17 mouse cellular contexts compared by ENCODE assay signal in the genomic region with DNA sequence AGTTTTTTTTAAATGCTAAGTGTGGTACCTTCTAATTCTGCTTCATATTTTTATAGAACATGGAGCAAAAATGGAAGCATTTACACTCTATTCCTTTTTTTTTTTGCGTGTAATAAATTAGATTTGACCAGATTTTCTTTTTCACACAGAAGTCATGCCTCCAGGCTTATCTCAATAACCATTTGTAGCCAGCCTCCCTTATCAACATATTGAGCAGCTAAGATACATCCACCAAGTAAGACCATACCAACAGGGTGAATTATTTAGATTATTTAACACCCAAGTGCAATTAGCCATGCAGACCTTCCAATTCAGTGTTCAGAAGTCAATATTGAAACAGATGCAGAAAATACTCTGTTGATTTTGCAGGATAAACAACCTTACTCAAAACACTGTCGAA.
"Had no signal": no experiment of that assay in that cellular context is flagged by ENCODE, and none has a peak within 500 bp of the region (broad histone marks: within the 10 kb centered on the region; RNA-seq: fewer than 3 reads in every experiment).

No protein-coding gene starts in this region.

- H3K27ac ChIP-seq: liver, embryonic 13.5 days; lung, embryonic 15.5 days; macrophage; midbrain, embryonic 12.5 days; neural tube, embryonic 13.5 days; neural tube, embryonic 15.5 days had no signal

- DNase-seq: liver, embryonic 13.5 days; lung, adult 2 months; lung, postnatal 14 days; midbrain, embryonic 14.5 days; retina, postnatal 1 day; right cerebral cortex, adult 18-20 months; right cerebral cortex, postnatal 25 days; right cerebral cortex, postnatal 4 days; thymus, postnatal 36 days had no signal

- H3K27me3 ChIP-seq: liver, embryonic 13.5 days; lung, embryonic 15.5 days; midbrain, embryonic 12.5 days; neural tube, embryonic 13.5 days; neural tube, embryonic 15.5 days had no signal

- H3K9me3 ChIP-seq: liver, embryonic 13.5 days; lung, embryonic 15.5 days; midbrain, embryonic 12.5 days; neural tube, embryonic 13.5 days; neural tube, embryonic 15.5 days had no signal

- ATAC-seq: lung, postnatal 0 days; midbrain, embryonic 16.5 days had no signal

- H3K4me2 ChIP-seq: liver, embryonic 13.5 days; lung, embryonic 15.5 days; midbrain, embryonic 12.5 days; neural tube, embryonic 13.5 days; neural tube, embryonic 15.5 days had no signal

- H3K36me3 ChIP-seq: neural tube, embryonic 15.5 days had no signal

- H3K4me3 ChIP-seq: liver, embryonic 13.5 days; lung, embryonic 15.5 days; midbrain, embryonic 12.5 days; myocyte; neural tube, embryonic 13.5 days; neural tube, embryonic 15.5 days had no signal

- H3K9ac ChIP-seq: liver, embryonic 13.5 days; lung, embryonic 15.5 days; midbrain, embryonic 12.5 days; neural tube, embryonic 13.5 days; neural tube, embryonic 15.5 days had no signal
